Mouse (Mus musculus) stomach, postnatal 0 days (tissue): ENCODE measurements around the gene Rtl5.

Experiments
- CTCF ChIP-seq: IDR thresholded peaks from 2 replicates; pipeline ENCODE4 v1.5.1; 2016; ENCODE audit warnings: antibody characterized with exemption, low read depth, mild to moderate bottlenecking, moderate library complexity
- EP300 ChIP-seq: optimal IDR thresholded peaks from 2 replicates; pipeline ENCODE3; 2016; ENCODE audit warnings: antibody characterized with exemption

DNA sequence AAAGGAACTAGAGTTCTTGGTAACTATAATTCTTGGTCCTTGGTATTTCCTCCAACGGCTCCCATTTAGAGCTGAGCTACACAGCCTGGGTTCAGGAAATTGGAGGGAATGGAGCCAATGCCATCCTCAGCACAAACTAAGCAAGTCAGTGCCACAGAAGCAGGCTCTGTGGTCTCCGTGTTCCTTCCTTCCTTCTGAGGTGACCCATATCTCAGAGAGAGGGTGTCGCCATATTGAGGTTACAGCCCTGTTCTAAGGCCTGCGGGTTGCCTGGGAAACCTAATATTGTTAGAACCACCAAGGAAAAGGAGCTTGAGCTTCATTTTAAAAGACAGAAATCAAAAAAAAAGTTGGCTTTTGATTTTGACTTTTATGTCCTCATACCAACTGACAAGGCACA is 28.7 kb downstream of the Rtl5 start:
- TF ChIP-seq CTCF (no peak), EP300 (no peak)
